Mouse (Mus musculus) adrenal gland, postnatal 10 days (tissue): ENCODE data around the gene Lmntd1. TPM values are rescaled to one million over a fixed set of nuclear protein-coding genes. Genes with fewer than 3 reads are reported as not detected.

ENCODE experiments used
- DNase-seq: peaks from one replicate; pipeline ENCODE4 v3.0.0; 2021; ENCODE audit warnings: mixed read lengths
- long read RNA-seq, 2 experiments: library from polyadenylated mRNA; stranded (forward); transcript quantifications; one replicate each; pipeline ENCODE4 v2.0.0; 2021
- total RNA-seq, 2 experiments: library from RNA; stranded (reverse); gene quantifications; 2 replicates each; pipeline ENCODE4 v1.2.3; 2021

Gene Lmntd1
- 1 to 10 TPM; 1.2 to 1.7 TPM for total RNA-seq
- long read RNA-seq, experiment 1: 0 reads
- long read RNA-seq, experiment 2: 0 reads

DNA sequence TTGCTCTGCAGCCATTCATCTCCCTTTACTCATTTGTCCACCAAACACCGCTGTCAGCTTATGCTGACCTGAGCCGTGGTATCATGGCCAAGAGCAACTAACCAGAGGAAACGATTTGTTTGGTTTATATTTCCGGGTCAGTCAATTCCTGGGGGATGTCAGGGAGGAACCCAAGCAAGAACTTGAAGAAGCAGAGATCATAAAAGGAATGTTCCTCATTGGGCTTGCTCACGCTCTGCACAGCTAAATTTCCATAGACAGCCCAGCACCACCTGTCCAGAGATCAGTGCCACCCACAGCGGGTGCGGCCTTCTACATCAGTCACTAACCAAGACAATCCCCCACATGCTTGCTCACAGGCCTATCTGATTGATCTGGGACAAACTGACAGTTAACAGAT, at the start of gene Lmntd1:
Gene Lmntd1, minus strand, starts transcription at position 101 of the 400 bp plus-strand sequence.
- no peak for DNase-seq

DNA sequence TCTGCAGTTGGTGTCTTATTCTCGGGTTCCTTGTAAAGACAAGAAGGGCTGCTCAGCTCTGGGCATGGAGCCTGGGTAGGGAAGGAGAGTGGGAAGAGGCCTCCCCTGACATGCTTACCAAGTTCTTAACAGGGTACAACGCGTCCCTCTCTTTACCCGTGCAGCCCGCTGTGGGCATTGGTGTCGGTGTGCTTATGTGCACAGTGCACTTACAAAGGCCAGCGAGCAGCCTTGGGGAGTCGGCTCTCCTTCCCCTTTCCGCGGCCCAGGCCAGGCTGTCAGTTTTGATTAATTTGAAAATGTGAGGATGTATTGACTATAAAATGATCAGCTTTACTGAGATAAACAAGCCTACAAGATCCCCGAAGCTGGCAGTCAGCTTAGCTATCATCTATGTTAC, 46.8 kb upstream of the Lmntd1 start:
- no peak for DNase-seq

DNA sequence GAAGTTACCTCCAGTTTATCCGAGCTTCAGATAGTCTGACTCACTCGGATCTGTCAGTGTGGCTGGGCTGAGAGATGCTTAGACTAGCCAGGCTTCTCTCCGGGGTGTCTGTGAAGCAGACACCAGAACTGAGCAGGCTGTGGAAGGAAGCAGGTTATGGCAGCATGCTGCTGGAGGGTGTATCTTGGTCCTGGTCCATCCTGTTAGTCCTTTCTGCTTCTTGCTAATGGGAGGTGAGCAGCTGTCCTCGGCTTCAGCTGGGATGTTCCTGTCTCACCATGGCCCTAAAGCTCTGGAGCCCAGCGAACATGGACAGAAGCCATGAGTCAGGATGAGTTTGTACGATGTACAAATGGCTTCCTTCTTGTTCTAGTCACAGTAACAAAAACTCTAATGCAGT, 45.0 kb upstream of the Lmntd1 start:
- no peak for DNase-seq

DNA sequence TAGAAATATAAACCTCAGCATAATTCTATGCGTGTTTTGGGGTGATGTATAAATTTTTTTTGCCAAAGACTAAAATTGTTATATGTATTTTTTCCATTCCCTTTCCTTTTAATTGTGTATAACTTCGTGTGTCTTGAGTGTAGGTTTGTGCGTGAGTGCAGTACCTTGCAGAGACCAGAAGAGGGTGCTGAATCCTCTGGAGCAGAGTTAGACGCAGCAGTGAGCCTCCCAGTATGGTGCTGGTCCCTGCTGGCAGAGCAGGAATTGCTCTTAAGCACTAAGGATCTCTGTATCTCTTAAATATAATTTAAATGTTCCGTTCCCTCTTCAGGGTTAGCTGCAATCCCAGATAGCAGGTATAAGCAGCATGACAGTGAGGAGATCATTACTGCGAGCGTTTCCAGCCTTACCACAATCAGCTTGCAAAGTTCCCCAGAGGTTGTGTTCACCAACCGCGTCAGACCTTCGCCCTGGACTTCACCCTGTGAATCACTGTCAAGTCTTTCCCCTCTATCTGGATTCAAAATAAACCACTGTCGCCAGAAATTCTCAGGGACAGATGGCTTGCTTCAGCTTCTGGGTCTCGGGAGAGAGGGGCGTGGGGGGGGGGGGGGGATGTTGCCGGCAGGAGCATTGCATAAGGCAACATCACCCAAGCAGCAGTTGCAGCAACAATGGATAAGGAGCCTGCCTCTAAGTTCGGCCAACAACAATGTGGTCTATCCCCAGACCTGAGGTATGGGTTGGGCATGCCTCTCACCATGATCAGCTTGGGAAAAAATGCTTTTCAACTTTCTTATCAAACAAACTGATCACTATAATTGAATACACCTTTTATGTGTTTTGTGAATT, 42.8 kb upstream of the Lmntd1 start:
- no peak for DNase-seq

DNA sequence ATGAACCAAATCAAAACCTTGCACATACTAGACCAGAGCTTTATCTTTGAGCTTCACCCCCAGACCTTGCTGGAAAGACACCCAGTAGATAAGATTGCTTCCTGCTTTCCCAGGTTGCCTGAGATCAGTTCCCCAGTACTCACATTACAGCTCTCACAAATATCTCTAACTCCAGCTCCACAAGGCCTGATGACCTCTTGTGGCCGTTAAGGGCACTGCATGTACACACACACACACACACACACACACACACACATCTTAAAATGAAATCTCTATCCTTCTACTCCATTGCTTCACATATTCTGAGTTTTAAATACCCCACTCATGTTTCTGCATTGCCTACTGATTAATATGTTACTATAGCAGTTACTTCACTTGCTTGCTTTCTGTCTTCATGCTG, 41.6 kb upstream of the Lmntd1 start:
- no peak for DNase-seq

DNA sequence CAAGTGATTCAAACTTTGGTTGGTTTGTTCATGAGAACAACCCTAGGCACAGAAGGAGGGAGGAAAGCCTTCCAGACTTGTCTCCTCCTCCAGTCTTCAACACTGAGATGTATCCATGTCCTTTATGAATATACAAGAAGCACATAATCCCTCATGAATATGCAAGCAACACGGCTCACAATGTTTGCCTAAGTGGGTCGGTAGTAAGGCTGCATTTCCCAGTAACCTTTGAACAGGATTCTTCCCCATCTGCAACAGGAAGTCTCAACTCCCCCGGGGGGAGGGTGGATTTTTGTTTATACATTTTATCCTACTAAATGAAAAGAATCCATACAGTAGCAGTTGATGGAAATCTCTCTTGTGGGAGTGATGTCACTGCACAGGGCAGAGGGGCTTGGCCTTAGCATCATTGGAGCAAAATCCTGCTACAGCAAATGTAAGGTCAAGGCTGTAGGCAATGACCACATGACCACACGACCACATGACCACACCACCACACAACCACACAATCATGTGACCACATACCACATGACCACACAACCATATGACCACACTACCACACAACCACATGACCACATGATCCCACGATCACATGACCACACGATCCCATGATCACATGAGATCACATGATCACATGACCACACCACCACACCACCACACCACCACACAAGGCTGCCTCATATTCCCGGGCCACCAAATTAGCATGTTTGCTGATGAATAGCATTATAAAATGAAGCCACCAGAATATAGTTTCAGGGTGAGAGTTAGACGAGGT, 40.1 kb upstream of the Lmntd1 start:
- no peak for DNase-seq

DNA sequence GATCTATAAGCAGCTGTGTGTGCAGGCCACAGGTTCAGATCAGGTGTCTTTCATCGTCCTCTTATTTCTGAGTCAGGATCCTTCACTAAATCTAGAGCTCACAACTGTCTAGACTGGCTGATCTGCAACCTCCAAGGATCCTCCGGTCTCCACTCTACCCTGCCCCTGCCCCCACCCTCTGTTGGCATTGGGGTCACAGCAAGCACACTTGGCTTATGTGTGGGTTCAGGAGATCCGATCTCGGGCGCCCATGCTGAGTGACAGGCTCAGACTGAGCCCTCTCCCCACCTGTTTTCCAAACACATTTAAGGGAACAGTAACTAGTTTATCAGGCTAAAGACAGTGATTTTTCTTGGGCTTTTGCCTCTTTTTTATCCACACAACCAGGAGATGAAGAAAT, 39.5 kb upstream of the Lmntd1 start:
- no peak for DNase-seq

DNA sequence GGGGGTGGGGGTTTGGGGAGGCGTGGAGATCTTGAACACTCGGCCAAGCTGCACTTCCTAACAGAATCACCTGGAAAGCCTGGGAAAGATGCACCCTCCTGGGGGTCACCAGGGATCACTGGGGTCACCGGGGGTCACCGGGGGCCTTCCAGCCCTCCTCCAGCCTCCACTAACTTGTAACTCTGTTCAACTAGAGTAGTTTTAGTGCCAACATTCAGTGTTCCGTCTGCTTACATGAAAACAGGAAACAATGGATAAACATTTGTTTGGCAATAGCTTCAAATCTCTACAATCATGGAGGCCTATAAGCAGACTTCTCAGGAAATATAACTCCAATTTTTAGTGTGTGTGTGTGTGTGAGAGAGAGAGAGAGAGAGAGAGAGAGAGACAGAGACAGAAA, 38.9 kb upstream of the Lmntd1 start:
- no peak for DNase-seq

DNA sequence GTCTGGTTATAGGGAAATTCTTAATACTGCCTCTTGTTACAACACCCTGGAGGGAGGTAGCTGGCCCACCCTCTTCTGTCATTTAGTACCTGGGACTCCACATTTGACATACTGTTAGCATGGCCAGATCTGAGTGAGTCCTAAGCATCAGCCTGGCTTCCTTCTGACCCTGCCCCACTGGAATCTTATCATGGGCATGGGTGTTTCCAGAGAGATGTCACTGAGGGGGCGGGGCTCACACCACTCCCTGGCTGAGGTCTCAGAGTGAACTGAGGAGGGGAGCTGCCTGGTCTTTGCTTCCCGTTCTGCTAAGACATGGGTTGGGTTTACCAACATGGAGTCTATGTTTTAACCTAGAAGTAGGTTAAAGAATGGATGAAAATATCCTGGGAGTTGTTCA, 37.9 kb upstream of the Lmntd1 start:
- no peak for DNase-seq

DNA sequence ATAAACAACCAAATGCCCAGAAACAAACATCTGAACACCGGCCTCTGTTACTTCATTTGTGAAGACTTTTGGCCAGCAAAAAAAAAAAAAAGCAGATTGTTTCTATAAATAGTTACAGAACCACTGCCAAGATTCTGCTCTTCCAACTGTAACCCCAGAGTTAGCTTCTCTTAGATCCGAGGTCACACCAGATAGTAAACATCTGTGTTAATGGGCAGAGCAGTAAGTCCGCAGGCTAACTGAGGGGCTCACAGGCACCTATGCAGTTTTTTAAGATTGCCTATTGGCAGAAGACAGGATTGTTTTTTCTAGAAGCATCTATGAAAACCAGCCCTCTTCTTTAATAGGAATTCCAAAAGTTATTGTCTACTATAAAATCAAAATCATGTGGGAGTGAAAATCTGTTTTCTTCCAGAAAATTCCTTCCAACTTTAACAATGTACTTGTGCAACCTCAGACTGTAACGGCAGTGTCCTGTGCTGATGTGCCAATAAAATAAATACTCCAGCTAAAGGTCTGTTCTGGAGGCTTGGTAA, 26.9 kb upstream of the Lmntd1 start:
- no peak for DNase-seq

DNA sequence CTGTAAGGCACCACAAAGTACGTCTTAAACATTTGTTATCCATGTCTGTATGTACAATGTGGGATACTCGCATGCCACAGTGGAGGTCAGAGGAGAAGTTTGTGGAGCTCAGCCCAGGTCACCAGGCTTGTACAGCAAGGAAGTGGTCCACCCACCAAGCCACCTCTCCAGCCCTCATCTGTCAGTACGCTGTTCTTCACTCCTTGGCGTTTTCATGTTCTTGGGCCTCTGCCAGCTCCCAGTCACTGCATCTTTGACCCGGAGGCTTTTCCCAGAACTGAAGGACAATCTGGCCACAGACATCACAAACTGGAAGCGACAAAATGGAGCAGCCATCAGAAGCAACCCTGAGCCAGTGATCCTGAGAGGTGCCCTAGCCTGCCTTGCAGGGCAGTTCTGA, 24.1 kb upstream of the Lmntd1 start:
- DNase-seq: peak; percentile 68

DNA sequence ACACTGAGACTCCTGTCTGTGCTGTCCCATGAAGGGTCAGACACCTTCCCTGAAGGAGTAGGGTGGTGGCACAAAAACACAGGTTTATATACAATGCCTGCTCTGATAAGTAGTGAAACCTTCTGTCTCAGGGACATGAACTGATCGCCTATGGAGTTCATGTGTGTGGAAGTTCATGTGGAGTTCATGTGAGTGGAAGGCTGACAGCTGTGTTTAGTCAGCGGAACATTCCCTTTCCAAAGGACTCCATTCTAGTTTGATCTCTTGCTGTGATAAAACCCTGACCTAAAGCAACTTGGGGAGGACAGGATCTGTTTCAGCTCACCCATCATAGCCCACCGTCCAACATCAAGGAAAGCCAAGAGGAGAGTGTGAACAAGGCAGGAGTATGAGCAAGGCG, 22.6 kb upstream of the Lmntd1 start:
- no peak for DNase-seq

DNA sequence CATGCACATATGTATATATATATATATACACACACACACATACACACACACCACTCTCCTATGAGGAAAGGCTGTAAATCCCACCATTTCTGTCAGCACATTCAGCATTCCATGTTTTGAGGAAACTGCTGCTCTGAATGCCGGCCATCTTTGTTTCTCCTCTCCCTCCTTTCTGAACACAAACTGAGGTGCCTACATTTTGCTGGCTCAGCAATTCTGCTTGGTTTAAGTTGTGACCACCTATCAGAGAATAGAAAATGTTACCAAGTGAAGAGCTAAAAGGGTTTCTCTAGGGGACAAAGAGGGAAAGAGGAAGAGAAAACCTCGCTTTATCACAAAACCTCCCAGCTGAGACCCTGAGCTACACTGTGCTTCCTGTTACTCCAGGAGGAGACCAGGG, 20.3 kb upstream of the Lmntd1 start:
- DNase-seq: no peak

DNA sequence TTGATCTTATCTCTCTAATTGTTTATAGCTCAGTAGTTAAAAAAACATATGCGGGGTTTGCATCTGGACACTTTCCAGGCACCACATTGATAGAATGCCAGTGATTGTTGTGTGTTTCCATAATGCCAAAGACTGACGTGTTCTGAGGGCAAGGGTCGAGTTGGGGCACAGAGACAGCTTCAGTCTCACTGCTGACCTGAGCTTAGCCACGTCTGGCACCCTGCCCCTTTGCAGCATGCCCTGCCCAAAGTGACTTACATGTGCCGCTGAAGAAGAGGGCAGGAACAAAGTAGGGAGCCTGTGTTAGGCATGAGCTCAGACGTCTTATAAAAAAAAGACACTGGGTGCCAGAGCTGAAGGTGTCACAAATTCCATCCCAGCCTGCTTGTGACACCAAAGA, 16.1 kb upstream of the Lmntd1 start:
- DNase-seq: peak; percentile 41

DNA sequence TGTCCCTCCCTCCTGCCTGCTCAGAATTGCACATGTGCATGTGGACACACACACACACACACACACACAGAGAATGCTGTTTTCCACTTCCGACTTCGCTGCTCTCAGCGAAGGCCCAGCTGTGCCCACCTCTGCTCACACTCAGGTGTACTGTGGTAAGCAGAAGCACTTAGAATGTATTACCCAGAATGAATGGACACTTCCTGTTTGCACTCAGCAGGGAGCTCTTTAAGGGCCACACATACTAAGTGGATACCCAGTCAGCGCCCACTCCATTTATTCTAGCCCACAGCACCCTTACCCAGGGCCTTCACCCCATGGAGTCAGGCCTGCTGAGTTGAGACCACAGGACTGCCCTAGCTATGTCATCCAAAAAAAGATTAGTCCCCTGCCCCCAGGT, 9.0 kb upstream of the Lmntd1 start:
- no peak for DNase-seq

DNA sequence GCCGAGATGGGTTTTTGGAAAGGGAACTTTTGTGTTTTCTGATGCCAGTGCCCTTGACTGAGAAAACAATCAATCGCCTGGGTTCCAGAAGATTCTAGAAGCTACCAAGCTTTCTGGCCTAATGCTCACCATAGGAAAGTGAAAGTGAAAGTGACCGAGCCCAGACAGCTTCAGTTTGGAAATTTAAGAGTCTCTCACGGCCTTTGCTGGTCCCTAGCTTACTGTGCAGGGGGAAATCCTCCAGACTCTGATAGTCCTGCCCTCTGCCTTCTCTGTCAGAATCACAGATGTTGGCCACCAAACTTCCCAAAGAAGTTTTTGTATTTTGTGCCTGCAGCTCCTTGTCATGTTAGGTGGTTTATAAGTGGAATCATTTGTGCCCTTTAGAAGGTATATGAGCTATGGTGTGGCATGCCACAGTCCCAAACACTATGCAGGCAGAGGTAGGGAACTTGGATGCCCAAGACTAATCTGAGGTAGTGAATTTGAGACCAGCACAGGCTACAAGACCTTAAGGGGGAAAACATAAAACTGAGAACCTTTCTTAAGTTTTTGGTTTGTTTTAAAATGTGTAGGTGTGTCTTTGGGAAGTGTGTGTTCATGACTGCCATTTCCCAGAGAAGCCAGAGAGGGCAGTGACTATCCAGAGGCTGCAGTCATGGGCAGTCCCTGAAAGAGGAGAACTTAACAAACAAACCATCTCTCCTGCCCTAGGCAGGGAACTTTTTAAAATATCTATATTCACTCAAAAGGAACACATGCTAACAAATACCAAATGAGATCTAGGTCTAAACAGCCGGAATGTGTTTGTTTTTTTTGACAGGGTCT, 2.5 kb upstream of the Lmntd1 start:
- DNase-seq: no peak

DNA sequence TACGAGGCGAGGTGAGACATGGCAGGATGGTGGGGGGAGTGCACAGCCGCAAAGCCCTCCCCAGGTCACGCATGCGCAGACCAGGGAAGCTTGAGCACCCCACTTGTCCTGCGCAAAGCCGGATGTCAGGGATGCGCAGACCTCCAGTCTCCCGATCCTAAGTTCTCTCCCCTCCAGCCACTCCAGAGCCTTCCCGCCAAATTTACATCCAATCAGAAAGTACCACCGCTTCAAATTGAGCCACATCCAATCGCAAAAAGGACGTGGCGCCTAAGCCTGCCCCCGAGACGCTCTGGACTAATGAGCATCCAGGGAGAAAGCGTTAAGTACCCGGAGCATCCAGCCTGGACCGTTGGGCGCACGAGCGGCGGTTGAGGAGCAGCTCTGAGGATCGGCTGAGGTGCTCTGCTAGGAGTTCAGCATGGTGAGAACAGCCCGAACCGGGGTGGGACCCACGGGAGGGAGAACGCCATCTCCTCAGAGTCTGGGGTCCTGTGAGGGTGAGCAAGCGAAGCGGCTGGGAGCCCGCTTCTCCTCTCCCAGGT, 1.6 kb upstream of the Lmntd1 start, which contains the start of gene Tuba3b:
Gene Tuba3b, plus strand, starts transcription at position 92 of the 545 bp plus-strand sequence.
- no peak for DNase-seq

DNA sequence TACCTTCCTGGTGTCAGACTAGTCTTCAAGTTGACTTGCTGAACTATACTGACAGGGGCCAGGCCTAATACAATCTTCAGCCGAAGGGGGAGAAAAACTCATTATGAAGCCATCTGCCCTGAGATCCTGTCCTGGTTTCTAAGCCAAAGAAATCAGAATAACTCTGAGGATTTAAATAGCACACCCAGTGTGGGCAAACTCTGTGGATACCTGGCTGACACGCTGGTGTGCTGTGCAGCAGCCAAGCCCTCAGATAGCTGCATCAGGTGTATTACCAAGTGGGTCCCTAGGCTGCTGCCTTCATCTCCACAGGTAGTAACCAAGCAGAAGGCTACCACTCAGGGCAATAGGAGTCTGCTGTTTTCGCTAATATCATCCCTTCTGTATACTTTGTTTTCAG, 1.5 kb downstream of the Lmntd1 start:
- DNase-seq: no peak

DNA sequence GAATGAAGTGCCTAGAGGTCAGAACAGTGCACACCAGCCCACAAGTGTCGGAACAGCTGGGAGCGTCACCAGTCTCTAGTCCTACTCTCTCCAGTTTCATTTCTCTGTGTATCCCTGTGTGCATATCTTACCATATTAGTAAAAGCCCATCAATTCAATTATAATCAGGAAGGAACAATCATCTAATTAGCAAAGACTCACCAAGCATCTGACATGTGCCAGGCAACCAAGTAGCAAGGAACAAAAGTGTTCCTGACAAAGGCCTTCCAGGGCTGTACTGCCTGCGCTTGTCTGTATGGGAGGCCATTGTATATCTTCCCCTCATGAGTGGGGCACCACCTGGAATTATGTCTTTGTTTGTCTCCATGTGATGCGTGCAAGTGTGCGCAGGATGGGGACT, 3.2 kb downstream of the Lmntd1 start:
- no peak for DNase-seq

DNA sequence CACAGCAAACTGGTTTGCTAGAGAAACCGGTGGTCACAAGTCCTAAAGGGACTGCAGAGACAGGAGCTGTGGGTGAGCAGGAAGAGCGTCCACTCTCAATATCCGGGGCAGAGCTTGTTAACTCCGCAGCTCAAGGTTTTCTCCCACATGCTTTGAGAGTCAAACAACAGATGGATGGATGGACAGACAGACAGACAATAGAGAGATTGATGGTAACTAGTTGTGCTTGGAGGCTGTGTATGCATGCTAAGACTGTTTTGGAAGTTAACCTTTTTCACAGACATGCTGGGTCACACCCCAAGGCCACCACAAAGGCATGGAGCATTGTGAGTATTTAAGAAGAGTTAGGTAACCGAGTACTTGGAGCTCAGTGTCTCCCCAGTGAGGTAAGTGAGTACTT, 5.4 kb downstream of the Lmntd1 start:
- DNase-seq: no peak

DNA sequence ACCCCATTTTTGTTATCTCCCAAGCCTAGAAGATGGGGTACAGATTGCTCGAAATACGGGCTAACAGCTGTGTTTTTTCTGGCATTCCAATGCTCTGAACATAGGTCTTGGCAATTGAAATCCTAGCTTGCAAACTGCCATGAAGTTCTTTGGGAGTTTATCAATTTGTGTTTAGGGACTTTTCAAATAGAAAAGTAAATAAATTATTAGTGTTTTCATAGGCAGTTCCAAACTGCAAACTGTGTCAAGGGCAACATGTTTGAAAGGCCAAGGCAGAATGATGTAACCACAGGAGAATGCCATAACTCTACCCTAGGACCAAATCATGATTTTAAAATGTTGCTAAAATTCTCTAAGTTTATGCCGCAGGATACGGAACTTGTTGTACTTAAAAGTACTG, 6.4 kb downstream of the Lmntd1 start:
- no peak for DNase-seq

DNA sequence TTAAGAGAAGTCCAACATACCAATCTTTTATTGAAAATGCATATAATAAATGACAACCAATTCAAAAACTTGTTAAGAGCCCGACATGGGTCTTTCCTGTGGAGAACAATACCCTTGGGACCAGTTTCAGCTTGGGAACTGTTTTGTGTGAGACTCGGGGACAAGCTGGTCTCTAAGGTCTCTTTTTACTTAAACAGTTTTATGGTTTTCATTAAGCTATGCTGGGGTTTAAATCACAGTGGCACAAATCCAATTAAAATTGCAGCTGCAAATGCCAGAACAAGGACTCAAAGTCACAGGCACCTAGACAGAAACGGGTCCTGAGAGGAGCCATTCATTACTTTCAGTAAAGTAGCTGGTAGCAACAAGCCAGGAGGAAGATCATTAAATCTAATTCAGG, 8.9 kb downstream of the Lmntd1 start:
- DNase-seq: no peak
